Mouse (Mus musculus) lung, embryonic 16.5 days (tissue): ENCODE data around the gene Hspg2. TPM values are rescaled to one million over a fixed set of nuclear protein-coding genes. Genes with fewer than 3 reads are reported as not detected.

Experiments
- ATAC-seq: fragments of 200-750 bp; cut with Nextera tagmentation; 2 replicates; pipeline ENCODE4 v1.8.0; 2017; ENCODE audit warnings: low read depth, mild to moderate bottlenecking, moderate library complexity
- H3K27ac ChIP-seq: fragments of 300-500 bp; sonication (generic); 2 replicates; pipeline ENCODE4 v1.5.1; 2014; ENCODE audit warnings: mild to moderate bottlenecking, control low read depth, low read length
- H3K27me3 ChIP-seq: fragments of 300-500 bp; sonication (generic); 2 replicates; pipeline ENCODE4 v1.6.1; 2014; ENCODE audit warnings: low read depth, low read length, mixed read lengths; ENCODE audit not compliant: control insufficient read depth, insufficient read depth
- H3K36me3 ChIP-seq: fragments of 300-500 bp; sonication (generic); 2 replicates; pipeline ENCODE4 v1.6.1; 2014; ENCODE audit warnings: low read length; ENCODE audit not compliant: control insufficient read depth, insufficient read depth
- H3K4me1 ChIP-seq: fragments of 300-500 bp; sonication (generic); replicated peaks from 2 replicates; pipeline ENCODE4 v1.6.1; 2014; ENCODE audit warnings: low read length, mixed read lengths; ENCODE audit not compliant: control insufficient read depth, insufficient read depth
- H3K4me2 ChIP-seq: fragments of 300-500 bp; sonication (generic); 2 replicates; pipeline ENCODE4 v1.6.1; 2014; ENCODE audit warnings: low read depth, low read length, control low read depth
- H3K4me3 ChIP-seq: fragments of 300-500 bp; sonication (generic); 2 replicates; pipeline ENCODE4 v1.5.1; 2014; ENCODE audit warnings: mild to moderate bottlenecking, low read length, control low read depth
- H3K9ac ChIP-seq: fragments of 300-500 bp; sonication (generic); 2 replicates; pipeline ENCODE4 v1.6.1; 2014; ENCODE audit warnings: low read length, control low read depth
- H3K9me3 ChIP-seq: fragments of 300-500 bp; sonication (generic); 2 replicates; pipeline ENCODE4 v1.6.1; 2016; ENCODE audit warnings: low read length; ENCODE audit not compliant: control insufficient read depth
- WGBS: fragments of 180-500 bp; shearing (Covaris S2); extraction: QIAGEN DNeasy Blood & Tissue Kit; methylation state at CpG from one replicate; pipeline ENCODE4 v1.1.7; 2014; 5-methylcytosine and 5-hydroxymethylcytosine counted together
- polyA plus RNA-seq: library from polyadenylated mRNA; unstranded; fragments of >200 nt; fragmentation: Nextera tagmentation; extraction: Ambion mirVana; gene quantifications from 2 replicates; pipeline ENCODE4 v1.2.1, GENCODE M21; 2015

Hspg2 gene
- polyA plus RNA-seq, 1 experiment from 2014 or later = 35.2 TPM

- 37% methylated on average over 7 of the region's 7 CpGs for WGBS
- no peak overlapping the region for H3K4me2 ChIP-seq
- H3K36me3 ChIP-seq = no peaks in the 10 kb centered on the region
- H3K4me3 ChIP-seq = no peak overlapping the region
- H3K27me3 ChIP-seq = no peaks in the 10 kb centered on the region
- H3K27ac ChIP-seq = peak overlapping the region; percentile 84
- no peaks in the 10 kb centered on the region for H3K9me3 ChIP-seq
- ATAC-seq = no peak
- peak overlapping the region; percentile 34; the same call in 1 of the 2 replicates for H3K9ac ChIP-seq
- H3K4me1 ChIP-seq = peaks cover 89% of the 10 kb centered on the region
Observed at GRCm38 (mm10) chr4:137484586-137484985, 16.0 kb downstream of the Hspg2 start.

DNA sequence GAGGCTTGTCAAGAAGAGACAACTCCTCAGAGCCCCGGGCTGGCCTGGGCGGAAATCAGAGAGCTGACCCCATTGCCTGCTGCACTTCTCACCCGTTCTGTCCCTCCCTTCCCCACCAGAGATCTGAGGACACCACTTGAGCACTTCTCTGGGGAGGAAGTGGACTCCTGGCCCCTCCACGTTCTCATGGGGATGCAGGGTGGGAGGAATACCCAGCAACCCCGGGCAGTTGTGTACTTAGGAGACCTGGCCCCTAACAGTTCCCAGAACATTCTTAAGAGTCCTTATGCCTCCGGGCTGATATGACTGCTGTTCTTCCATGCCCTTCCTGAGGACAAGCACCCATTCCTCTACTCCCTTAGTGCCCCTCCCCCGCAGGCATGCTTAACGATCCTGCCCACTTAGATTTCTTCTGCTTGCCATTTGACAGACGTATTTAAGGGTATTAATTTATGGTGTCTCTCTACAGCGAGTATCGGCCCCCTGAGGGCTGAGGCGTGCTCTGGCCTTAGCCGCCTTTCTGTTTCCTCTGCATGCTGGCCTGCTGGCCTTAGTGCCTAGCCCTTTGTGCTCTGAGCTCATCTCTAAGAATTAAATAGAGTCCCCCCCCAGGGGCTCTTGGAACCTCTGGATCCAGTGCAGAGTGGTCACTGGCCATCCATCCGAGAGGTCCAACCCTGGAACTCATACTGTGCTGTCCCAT, 16.8 kb downstream of the Hspg2 start:
- Histone ChIP-seq H3K9me3 (no peaks in the 10 kb centered on the region), H3K27me3 (no peaks in the 10 kb centered on the region), H3K27ac (peak overlapping the region; percentile 84), H3K4me2 (no peak overlapping the region; the same call in 1 of the 2 replicates), H3K4me1 (peaks cover 93% of the 10 kb centered on the region), H3K9ac (peak overlapping the region; percentile 59), H3K4me3 (no peak overlapping the region), H3K36me3 (no peaks in the 10 kb centered on the region)
- 31% methylated on average over 14 of the region's 14 CpGs for WGBS
- ATAC-seq = peak; percentile 8

GRCm38 (mm10) chr4:137486081-137487014, 17.8 kb downstream of the Hspg2 start:
- Histone ChIP-seq H3K4me2 (peak overlapping the region; percentile 12; the same call in 1 of the 2 replicates), H3K36me3 (no peaks in the 10 kb centered on the region), H3K4me1 (peaks cover 85% of the 10 kb centered on the region), H3K9me3 (no peaks in the 10 kb centered on the region), H3K27me3 (no peaks in the 10 kb centered on the region), H3K4me3 (no peak overlapping the region), H3K9ac (peak overlapping the region; percentile 59), H3K27ac (peak overlapping the region; percentile 84)
- no peak for ATAC-seq
- WGBS = 22% methylated on average over 20 of the region's 20 CpGs

DNA sequence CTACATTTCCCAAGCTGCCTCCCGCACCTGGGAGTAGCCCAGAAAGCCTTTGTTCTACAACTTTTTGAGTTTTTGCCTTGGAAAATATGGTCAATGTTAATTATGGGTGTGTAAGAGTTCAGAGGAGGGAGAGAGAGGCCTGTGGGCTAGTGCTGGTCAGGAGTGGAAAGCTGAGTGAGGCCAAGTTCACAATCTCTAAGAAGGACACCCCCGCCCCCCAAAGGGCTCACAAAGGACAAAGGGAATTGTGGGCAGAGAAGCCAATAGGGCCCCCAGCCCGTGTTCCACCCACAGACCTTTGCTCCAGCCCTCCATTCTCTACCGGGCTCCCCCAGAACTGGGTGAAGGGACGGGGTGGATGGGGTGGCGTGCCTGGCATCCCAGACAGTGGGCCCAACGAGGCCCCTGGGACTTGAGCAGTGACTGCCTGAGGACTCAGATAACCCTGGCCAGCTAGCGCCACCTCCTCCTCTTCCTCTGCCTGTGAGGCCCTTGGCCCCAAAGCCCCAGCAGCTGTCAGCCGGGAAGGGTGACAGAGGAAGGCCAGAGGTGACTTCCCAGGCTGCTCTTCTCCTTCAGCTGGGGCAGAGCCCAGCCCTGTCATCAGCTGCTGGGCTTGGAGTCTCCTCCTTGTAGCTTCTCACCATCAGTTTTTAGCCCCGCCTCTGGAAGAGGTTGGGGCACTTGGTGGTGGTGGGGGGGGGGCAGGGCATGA, 18.9 kb downstream of the Hspg2 start:
- Histone ChIP-seq H3K36me3 (no peaks in the 10 kb centered on the region), H3K9ac (peak overlapping the region; percentile 59), H3K27ac (peak overlapping the region; percentile 84), H3K9me3 (no peaks in the 10 kb centered on the region), H3K27me3 (no peaks in the 10 kb centered on the region), H3K4me2 (peak overlapping the region; percentile 30; the same call in 1 of the 2 replicates), H3K4me3 (no peak overlapping the region), H3K4me1 (peaks cover 75% of the 10 kb centered on the region)
- ATAC-seq = peak; percentile 69
- WGBS = 30% methylated on average over 10 of the region's 10 CpGs

DNA sequence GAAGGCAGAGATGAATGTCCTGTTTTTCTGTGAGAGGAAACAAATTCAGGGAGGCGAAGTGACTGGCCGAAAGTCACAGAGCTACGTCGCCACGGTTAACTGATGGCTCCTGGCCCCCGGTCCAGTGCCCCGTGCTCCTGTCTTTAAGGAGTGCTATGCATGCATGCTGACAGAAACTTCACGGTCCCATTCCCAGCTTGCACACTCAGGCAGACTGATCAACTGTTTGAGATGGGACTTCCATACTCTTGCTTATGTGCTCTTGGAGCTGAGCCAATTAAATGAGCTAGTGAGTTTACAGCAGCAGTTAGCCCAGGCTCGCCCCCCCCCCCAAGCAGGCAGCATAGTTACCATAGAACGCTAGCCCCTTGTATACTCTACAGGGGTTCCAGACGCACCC, 19.5 kb downstream of the Hspg2 start:
- Histone ChIP-seq H3K27ac (peak overlapping the region; percentile 84), H3K4me2 (no peak overlapping the region), H3K27me3 (no peaks in the 10 kb centered on the region), H3K4me1 (peaks cover 77% of the 10 kb centered on the region), H3K4me3 (no peak overlapping the region), H3K36me3 (no peaks in the 10 kb centered on the region), H3K9ac (peak overlapping the region; percentile 10; the same call in 1 of the 2 replicates), H3K9me3 (no peaks in the 10 kb centered on the region)
- WGBS = 23% methylated on average over 11 of the region's 11 CpGs
- ATAC-seq = peak; percentile 18; the same call in 1 of the 2 replicates

DNA sequence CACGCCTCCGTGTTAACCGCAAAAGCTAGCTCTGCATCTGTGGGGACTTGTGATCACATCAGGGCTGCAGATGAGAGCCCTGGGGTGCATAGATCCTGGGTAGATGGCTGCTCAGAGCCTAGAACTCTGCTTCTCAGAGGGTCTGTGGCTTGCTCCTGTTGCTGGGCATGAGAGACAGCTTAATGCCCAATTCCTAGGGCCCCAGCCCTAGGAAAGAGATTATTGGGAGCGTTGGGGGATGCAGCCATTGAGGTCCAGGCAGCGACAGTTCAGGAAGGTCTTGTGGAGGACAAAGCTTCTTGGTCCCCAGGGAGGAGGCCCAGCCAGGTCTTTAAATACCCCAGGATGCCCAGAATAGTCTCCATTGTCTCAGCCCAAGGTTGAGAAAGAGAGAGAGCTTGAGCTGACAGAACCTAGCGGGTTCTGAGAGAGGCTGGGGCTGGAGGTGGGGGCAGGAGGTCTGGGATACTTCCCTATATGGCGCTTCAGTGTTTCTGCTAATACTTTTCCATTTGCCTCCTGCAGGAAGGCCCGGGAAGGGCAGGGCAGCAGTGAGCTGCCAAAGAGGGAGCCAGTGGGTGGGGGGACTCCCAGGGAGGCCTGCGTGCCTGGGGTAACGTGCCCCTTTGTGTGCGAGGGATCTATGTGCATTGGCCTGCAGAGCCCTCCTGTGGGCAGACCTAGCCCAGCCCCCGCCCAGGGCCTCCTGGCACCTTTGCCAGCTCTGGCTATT, 20.2 kb downstream of the Hspg2 start:
- no peak overlapping the region for H3K4me3 ChIP-seq
- no peak overlapping the region for H3K4me2 ChIP-seq
- H3K4me1 ChIP-seq = peaks cover 76% of the 10 kb centered on the region
- H3K27ac ChIP-seq = peak overlapping the region; percentile 84
- WGBS = 16% methylated on average over 12 of the region's 12 CpGs
- H3K36me3 ChIP-seq = no peaks in the 10 kb centered on the region
- H3K9me3 ChIP-seq = no peaks in the 10 kb centered on the region
- H3K27me3 ChIP-seq = no peaks in the 10 kb centered on the region
- H3K9ac ChIP-seq = 0 out of 2 replicates have a peak overlapping the region, but pooled peaks have one; percentile 3
- peak; percentile 50 for ATAC-seq

DNA sequence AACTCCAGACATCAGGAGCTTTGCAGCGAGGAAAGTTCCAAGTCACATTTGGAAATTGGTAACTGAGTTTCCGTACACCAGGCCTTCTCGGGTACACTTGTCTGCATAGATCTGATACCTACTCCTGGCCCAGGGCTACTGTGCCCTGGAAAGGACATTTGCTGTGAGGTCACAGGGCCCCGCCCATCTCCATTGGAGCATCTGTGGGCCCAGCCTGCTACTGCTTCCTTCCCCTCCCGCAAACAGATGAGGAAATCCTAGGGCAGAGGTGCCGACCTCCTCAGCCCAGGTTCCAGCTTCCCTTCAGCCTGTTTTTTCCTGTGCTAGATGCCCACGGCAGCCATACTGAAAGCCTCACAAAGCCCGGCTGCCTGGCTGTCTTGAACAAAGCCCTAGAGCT, 21.4 kb downstream of the Hspg2 start:
- H3K4me1 ChIP-seq = peaks cover 72% of the 10 kb centered on the region
- no peak for ATAC-seq
- no peaks in the 10 kb centered on the region for H3K36me3 ChIP-seq
- no peaks in the 10 kb centered on the region for H3K9me3 ChIP-seq
- H3K4me3 ChIP-seq = no peak overlapping the region
- H3K4me2 ChIP-seq = no peak overlapping the region
- 58% methylated on average over 8 of the region's 8 CpGs for WGBS
- H3K9ac ChIP-seq = peak overlapping the region; percentile 46
- peak overlapping the region; percentile 84 for H3K27ac ChIP-seq
- no peaks in the 10 kb centered on the region for H3K27me3 ChIP-seq

- 66% methylated on average over 11 of the region's 11 CpGs for WGBS
- H3K9ac ChIP-seq = no peak overlapping the region
- H3K36me3 ChIP-seq = no peaks in the 10 kb centered on the region
- H3K4me1 ChIP-seq = peaks cover 61% of the 10 kb centered on the region
- no peaks in the 10 kb centered on the region for H3K27me3 ChIP-seq
- H3K4me3 ChIP-seq = no peak overlapping the region
- no peak overlapping the region for H3K4me2 ChIP-seq
- no peaks in the 10 kb centered on the region for H3K9me3 ChIP-seq
- H3K27ac ChIP-seq = peak overlapping the region; percentile 34
- no peak for ATAC-seq
Observed at GRCm38 (mm10) chr4:137492563-137492962, 24.0 kb downstream of the Hspg2 start.
